Comparison of ENCODE assay signal across 8 mouse cellular contexts in genomic region chr3:104788561-104789311, GRCm38 (mm10). TPM values are rescaled to one million over a fixed set of nuclear protein-coding genes. Genes with fewer than 3 reads are reported as not detected.
DNase-seq lines count a peak whose midpoint lies in the region; ATAC-seq and TF ChIP-seq lines count a peak whose summit lies in the region.

No protein-coding gene starts in this region.

- peak; percentile 78 for TF ChIP-seq CTCF in ES-Bruce4 (IDR thresholded peaks at IDR 0.05; ENCODE audit: low read depth, low read length)
- peak; percentile 52; the same call in 1 of the 2 replicates for TF ChIP-seq CTCF in olfactory bulb, adult 2 months (IDR thresholded peaks at IDR 0.05; ENCODE audit: insufficient read depth, low read depth, low read length)

- no peaks in the 10 kb centered on the region for H3K9me3 ChIP-seq in ES-Bruce4 (replicated peaks; ENCODE audit: control insufficient read depth, insufficient read depth, low read length, poor library complexity, severe bottlenecking)
- no peaks in the 10 kb centered on the region for H3K9me3 ChIP-seq in forebrain, embryonic 14.5 days (replicated peaks; ENCODE audit: control insufficient read depth, low read length)
- no peaks in the 10 kb centered on the region for H3K9me3 ChIP-seq in lung, embryonic 16.5 days (ENCODE audit: control insufficient read depth, low read length)

- peak overlapping the region; percentile 90 for H3K9ac ChIP-seq in ES-Bruce4 (ENCODE audit: low read depth, poor library complexity, severe bottlenecking)
- H3K9ac ChIP-seq in forebrain, embryonic 14.5 days (ENCODE audit: low read length), result peak overlapping the region; percentile 68
- H3K9ac ChIP-seq in lung, embryonic 16.5 days (ENCODE audit: low read length), result peak overlapping the region; percentile 81

- intact Hi-C loops in heart, postnatal 14 days (cut with DNase I), result loop anchor here (1.0 to 10.0 kb wide), 5 partner anchors 28 to 1764 kb away; partner anchors contain the start of genes Capza1, Csde1 and St7l

- peaks cover 15% of the 10 kb centered on the region for H3K4me1 ChIP-seq in ES-Bruce4 (ENCODE audit: control insufficient read depth, insufficient read depth, low read length)
- H3K4me1 ChIP-seq in brown adipose tissue, adult 24 weeks (ENCODE audit: control insufficient read depth, insufficient read depth, insufficient read length, low read length), result peaks cover 20% of the 10 kb centered on the region
- peaks cover 7% of the 10 kb centered on the region; the same call in 1 of the 2 replicates for H3K4me1 ChIP-seq in forebrain, embryonic 14.5 days (ENCODE audit: control insufficient read depth, insufficient read depth, low read length)
- peaks cover 31% of the 10 kb centered on the region for H3K4me1 ChIP-seq in lung, embryonic 16.5 days (replicated peaks; ENCODE audit: control insufficient read depth, insufficient read depth, low read length)
- H3K4me1 ChIP-seq in olfactory bulb, adult 2 months (ENCODE audit: control insufficient read depth, insufficient read depth, low read length), result peaks cover 36% of the 10 kb centered on the region

- no peak for TF ChIP-seq EP300 in ES-Bruce4 (IDR thresholded peaks at IDR 0.05; ENCODE audit: insufficient read depth, low read depth, low read length)

- H3K4me3 ChIP-seq in ES-Bruce4 (ENCODE audit: low read depth, low read length), result peak overlapping the region; percentile 96
- peak overlapping the region; percentile 92 for H3K4me3 ChIP-seq in brown adipose tissue, adult 24 weeks (ENCODE audit: insufficient read depth, low read depth, low read length)
- peak overlapping the region; percentile 49 for H3K4me3 ChIP-seq in forebrain, embryonic 14.5 days (ENCODE audit: low read depth, low read length)
- H3K4me3 ChIP-seq in lung, embryonic 16.5 days (ENCODE audit: low read length), result peak overlapping the region; percentile 74
- peak overlapping the region; percentile 44 for H3K4me3 ChIP-seq in olfactory bulb, adult 2 months (ENCODE audit: insufficient read depth, low read depth, low read length)

- no peaks in the 10 kb centered on the region for H3K27me3 ChIP-seq in ES-Bruce4 (ENCODE audit: control insufficient read depth, insufficient read depth, low read length, poor library complexity, severe bottlenecking)
- peaks cover 10% of the 10 kb centered on the region; the same call in 1 of the 2 replicates for H3K27me3 ChIP-seq in forebrain, embryonic 14.5 days (replicated peaks; ENCODE audit: control insufficient read depth, insufficient read depth, low read length)
- no peaks in the 10 kb centered on the region for H3K27me3 ChIP-seq in lung, embryonic 16.5 days (ENCODE audit: control insufficient read depth, insufficient read depth, low read depth, low read length)

- DNase-seq in forebrain, embryonic 14.5 days (ENCODE audit: low spot score), result peak; percentile 72
- DNase-seq in heart, postnatal 14 days, result peak; percentile 89 to 90
- DNase-seq in kidney, postnatal 36 days, result peak; percentile 87 to 92
- peak; percentile 45 for DNase-seq in urinary bladder, postnatal 10 days (ENCODE audit: low spot score)

- 0 out of 2 replicates have a peak overlapping the region, but pooled peaks have one; percentile 32 for H3K27ac ChIP-seq in ES-Bruce4 (ENCODE audit: insufficient read depth, low read length)
- peak overlapping the region; percentile 99 for H3K27ac ChIP-seq in brown adipose tissue, adult 24 weeks (replicated peaks; ENCODE audit: low read depth, low read length)
- H3K27ac ChIP-seq in forebrain, embryonic 14.5 days (ENCODE audit: low read depth, low read length), result peak overlapping the region; percentile 21; the same call in 1 of the 2 replicates
- peak overlapping the region; percentile 89 for H3K27ac ChIP-seq in lung, embryonic 16.5 days (ENCODE audit: low read length)
- H3K27ac ChIP-seq in olfactory bulb, adult 2 months (ENCODE audit: insufficient read depth, low read depth, low read length), result no peak overlapping the region

- ATAC-seq in forebrain, embryonic 14.5 days, result peak; percentile 88
- peak; percentile 95 for ATAC-seq in lung, embryonic 16.5 days (ENCODE audit: low read depth)

- TF ChIP-seq POLR2A in ES-Bruce4 (IDR thresholded peaks at IDR 0.05; ENCODE audit: insufficient read depth, low read length), result no peak
- no peak for TF ChIP-seq POLR2A in olfactory bulb, adult 2 months (IDR thresholded peaks at IDR 0.05; ENCODE audit: insufficient read depth, low read depth, low read length)

- H3K36me3 ChIP-seq in ES-Bruce4 (ENCODE audit: control insufficient read depth, insufficient read depth, low read length, poor library complexity, severe bottlenecking), result no peaks in the 10 kb centered on the region
- peaks cover 3% of the 10 kb centered on the region; the same call in 1 of the 2 replicates for H3K36me3 ChIP-seq in forebrain, embryonic 14.5 days (ENCODE audit: control insufficient read depth, insufficient read depth, low read length)
- H3K36me3 ChIP-seq in lung, embryonic 16.5 days (ENCODE audit: control insufficient read depth, insufficient read depth, low read length), result peaks cover 12% of the 10 kb centered on the region

- peak overlapping the region; percentile 96 for H3K4me2 ChIP-seq in forebrain, embryonic 14.5 days (ENCODE audit: low read length)
- peak overlapping the region; percentile 64 for H3K4me2 ChIP-seq in lung, embryonic 16.5 days (ENCODE audit: low read depth, low read length)

- under 1% methylated on average over 49 of the region's 52 CpGs for WGBS in forebrain, embryonic 14.5 days
- WGBS in lung, embryonic 16.5 days, result under 1% methylated on average over 42 of the region's 52 CpGs
- WGBS in olfactory bulb, adult 2 months, result 1% methylated on average over 52 of the region's 52 CpGs

RNA-seq across cellular contexts. Expression of gene Rhoc, which starts 0.6 kb away (rescaled TPM):
- 123 and 125 TPM in 2 replicates for polyA plus RNA-seq in ES-Bruce4 (2011; ENCODE audit: insufficient read depth, insufficient read length, low read depth, missing spikeins)
- polyA plus RNA-seq in brown adipose tissue, adult 24 weeks (2012; ENCODE audit: insufficient read depth, insufficient read length, missing spikeins), result 42.7 and 56.0 TPM in 2 replicates
- polyA plus RNA-seq in forebrain, embryonic 14.5 days (2014; fragmentation: Nextera tagmentation; extraction: Ambion mirVana), result 53.3 and 62.4 TPM in 2 replicates
- total RNA-seq in heart, postnatal 14 days (2021), result 100 to 1,000 TPM; 139 to 166 TPM
- polyA plus RNA-seq in lung, embryonic 16.5 days (2015; fragmentation: Nextera tagmentation; extraction: Ambion mirVana), result 154 and 155 TPM in 2 replicates
- polyA plus RNA-seq in olfactory bulb, adult 2 months (2012; ENCODE audit: insufficient read depth, insufficient read length, low replicate concordance, missing spikeins), result not detected in 2 replicates

RNA-seq across cellular contexts. Expression of gene Fam19a3, which starts 7.1 kb away (rescaled TPM):
- polyA plus RNA-seq in ES-Bruce4 (2011; ENCODE audit: insufficient read depth, insufficient read length, low read depth, missing spikeins), result 0.20 and 0.31 TPM in 2 replicates
- 0.24 and 0.25 TPM in 2 replicates for polyA plus RNA-seq in brown adipose tissue, adult 24 weeks (2012; ENCODE audit: insufficient read depth, insufficient read length, missing spikeins)
- 0.05 and 0.06 TPM in 2 replicates for polyA plus RNA-seq in forebrain, embryonic 14.5 days (2014; fragmentation: Nextera tagmentation; extraction: Ambion mirVana)
- 1 to 10 TPM; 2.2 to 2.3 TPM for total RNA-seq in heart, postnatal 14 days (2021)
- polyA plus RNA-seq in lung, embryonic 16.5 days (2015; fragmentation: Nextera tagmentation; extraction: Ambion mirVana), result 0.08 and 0.25 TPM in 2 replicates
- polyA plus RNA-seq in olfactory bulb, adult 2 months (2012; ENCODE audit: insufficient read depth, insufficient read length, low replicate concordance, missing spikeins), result not detected in 2 replicates

RNA-seq across cellular contexts. Expression of gene Ppm1j, which starts 7.9 kb away (rescaled TPM):
- 21.4 and 23.8 TPM in 2 replicates for polyA plus RNA-seq in ES-Bruce4 (2011; ENCODE audit: insufficient read depth, insufficient read length, low read depth, missing spikeins)
- not detected in 2 replicates for polyA plus RNA-seq in brown adipose tissue, adult 24 weeks (2012; ENCODE audit: insufficient read depth, insufficient read length, missing spikeins)
- 0.62 and 0.69 TPM in 2 replicates for polyA plus RNA-seq in forebrain, embryonic 14.5 days (2014; fragmentation: Nextera tagmentation; extraction: Ambion mirVana)
- total RNA-seq in heart, postnatal 14 days (2021), result 10 to 100 TPM; 39.2 to 39.7 TPM
- 3.1 and 3.4 TPM in 2 replicates for polyA plus RNA-seq in lung, embryonic 16.5 days (2015; fragmentation: Nextera tagmentation; extraction: Ambion mirVana)
- not detected in 2 replicates for polyA plus RNA-seq in olfactory bulb, adult 2 months (2012; ENCODE audit: insufficient read depth, insufficient read length, low replicate concordance, missing spikeins)

RNA-seq across cellular contexts. Expression of gene Mov10, which starts 29.6 kb away (rescaled TPM):
- polyA plus RNA-seq in ES-Bruce4 (2011; ENCODE audit: insufficient read depth, insufficient read length, low read depth, missing spikeins), result 79.9 and 90.4 TPM in 2 replicates
- 1.2 and 1.5 TPM in 2 replicates for polyA plus RNA-seq in brown adipose tissue, adult 24 weeks (2012; ENCODE audit: insufficient read depth, insufficient read length, missing spikeins)
- polyA plus RNA-seq in forebrain, embryonic 14.5 days (2014; fragmentation: Nextera tagmentation; extraction: Ambion mirVana), result 4.7 and 4.9 TPM in 2 replicates
- total RNA-seq in heart, postnatal 14 days (2021), result 1 to 10 TPM; 7.4 to 7.9 TPM
- 44.2 and 56.2 TPM in 2 replicates for polyA plus RNA-seq in lung, embryonic 16.5 days (2015; fragmentation: Nextera tagmentation; extraction: Ambion mirVana)
- not detected in 2 replicates for polyA plus RNA-seq in olfactory bulb, adult 2 months (2012; ENCODE audit: insufficient read depth, insufficient read length, low replicate concordance, missing spikeins)

Comparison
In these comparisons a context has a peak if more than half of its experiments do, and no peak if none do; other contexts are left out.
1. H3K4me3 ChIP-seq: peak in every context shown above with its lines; median percentile 96 in ES-Bruce4; 92 in brown adipose tissue, adult 24 weeks; 74 in lung, embryonic 16.5 days; 49 in forebrain, embryonic 14.5 days; 44 in olfactory bulb, adult 2 months.
2. RNA of gene Rhoc, which starts 0.6 kb away (polyA plus RNA-seq): 154 to 155 TPM in lung, embryonic 16.5 days, 123 to 125 TPM in ES-Bruce4, 53.3 to 62.4 TPM in forebrain, embryonic 14.5 days and 42.7 to 56.0 TPM in brown adipose tissue, adult 24 weeks; not detected in olfactory bulb, adult 2 months; every median in the first group is over 10 times any median in the second.
3. Peak in every context shown above with its lines, with median percentiles within 50 percentile points of each other: H3K9ac ChIP-seq and DNase-seq.